Mouse (Mus musculus): ENCODE measurements around the gene Kcnj6. TPM values are rescaled to one million over a fixed set of nuclear protein-coding genes. Genes with fewer than 3 reads are reported as not detected.
A peak's percentile ranks its signal among the peaks of the same experiment; 100 is the strongest.

Gene Kcnj6
- polyA plus RNA-seq, 1 experiment from 2014 or later = 0.39 TPM

DNA sequence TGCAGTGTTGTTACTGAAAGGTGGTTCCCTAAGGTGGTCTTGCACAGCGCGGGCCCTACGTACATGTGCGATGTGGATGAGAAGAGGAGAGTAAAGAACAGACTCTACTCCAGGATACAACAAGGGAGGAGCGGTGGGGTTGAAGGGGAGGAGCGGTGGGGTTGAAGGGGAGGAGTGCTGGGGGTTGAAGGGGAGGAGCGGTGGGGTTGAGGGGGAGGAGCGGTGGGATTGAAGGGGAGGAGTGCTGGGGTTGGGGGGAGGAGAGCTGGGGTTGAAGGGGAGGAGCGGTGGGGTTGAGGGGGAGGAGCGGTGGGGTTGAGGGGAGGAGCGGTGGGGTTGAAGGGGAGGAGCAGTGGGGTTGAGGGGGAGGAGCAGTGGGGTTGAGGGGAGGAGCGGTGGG is 199.3 kb downstream of the Kcnj6 start:
- H3K27ac ChIP-seq = no peak overlapping the region
- no peak overlapping the region for H3K9ac ChIP-seq
- ATAC-seq (ENCODE audit: insufficient number of reproducible peaks, insufficient read depth, low FRiP score, low TSS enrichment, low read depth) = no peak
- H3K27me3 ChIP-seq = no peaks in the 10 kb centered on the region
- H3K36me3 ChIP-seq = no peaks in the 10 kb centered on the region
- no peak overlapping the region for H3K4me2 ChIP-seq
- no peaks in the 10 kb centered on the region for H3K4me1 ChIP-seq
- no peaks in the 10 kb centered on the region for H3K9me3 ChIP-seq
- H3K4me3 ChIP-seq = no peak overlapping the region
- WGBS = 87% methylated on average over 12 of the region's 12 CpGs

DNA sequence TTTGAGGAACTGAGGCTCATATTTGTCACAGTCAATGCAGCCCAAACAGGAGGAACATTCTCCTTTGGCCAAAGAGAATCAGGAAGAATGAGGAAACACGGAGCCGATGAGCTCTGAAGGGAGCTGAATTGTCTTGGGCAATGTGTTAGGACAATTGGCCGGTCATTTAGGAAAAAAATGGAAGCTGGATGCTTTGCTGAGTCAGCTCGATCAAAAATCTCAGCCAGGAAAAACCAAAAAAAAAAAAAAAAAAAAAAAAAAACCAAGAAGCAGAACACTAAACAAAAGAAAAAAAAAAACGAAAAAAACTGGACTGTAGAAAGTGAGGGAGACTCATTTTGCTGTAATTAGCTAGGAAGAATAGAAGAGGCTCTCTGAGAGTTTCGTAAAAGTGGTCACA is 200.1 kb downstream of the Kcnj6 start:
- no peaks in the 10 kb centered on the region for H3K27me3 ChIP-seq
- no peak overlapping the region for H3K27ac ChIP-seq
- H3K4me2 ChIP-seq = no peak overlapping the region
- no peaks in the 10 kb centered on the region for H3K9me3 ChIP-seq
- no peak for ATAC-seq (ENCODE audit: insufficient number of reproducible peaks, insufficient read depth, low FRiP score, low TSS enrichment, low read depth)
- H3K9ac ChIP-seq = no peak overlapping the region
- no peaks in the 10 kb centered on the region for H3K4me1 ChIP-seq
- no peaks in the 10 kb centered on the region for H3K36me3 ChIP-seq
- no peak overlapping the region for H3K4me3 ChIP-seq
- 87% methylated on average over 6 of the region's 6 CpGs for WGBS

DNA sequence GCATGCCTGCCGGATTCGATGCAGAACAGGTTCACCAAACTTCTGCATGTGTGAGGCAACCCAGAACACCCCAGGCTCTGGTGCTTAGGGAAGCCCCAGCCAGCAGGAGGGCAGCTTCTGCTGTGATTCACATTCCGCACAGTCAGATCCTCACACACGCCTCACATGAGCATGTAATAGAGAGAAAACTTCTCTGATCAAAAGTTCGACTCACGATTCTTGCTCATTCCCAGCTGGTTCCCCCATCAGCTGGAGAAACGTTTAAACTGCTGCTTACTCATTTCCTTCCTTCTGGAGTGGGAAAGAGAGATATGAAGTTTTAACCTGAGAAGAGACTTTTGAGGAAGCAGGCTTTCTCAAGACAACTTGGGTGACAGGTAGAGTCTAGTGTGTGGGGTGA is 204.5 kb downstream of the Kcnj6 start:
- Histone ChIP-seq H3K36me3 (no peaks in the 10 kb centered on the region), H3K4me1 (no peaks in the 10 kb centered on the region), H3K9me3 (no peaks in the 10 kb centered on the region), H3K4me3 (no peak overlapping the region), H3K27ac (no peak overlapping the region), H3K27me3 (peaks cover 19% of the 10 kb centered on the region), H3K4me2 (no peak overlapping the region), H3K9ac (no peak overlapping the region)
- no peak for ATAC-seq (ENCODE audit: insufficient number of reproducible peaks, insufficient read depth, low FRiP score, low TSS enrichment, low read depth)
- WGBS = 72% methylated on average over 7 of the region's 7 CpGs

DNA sequence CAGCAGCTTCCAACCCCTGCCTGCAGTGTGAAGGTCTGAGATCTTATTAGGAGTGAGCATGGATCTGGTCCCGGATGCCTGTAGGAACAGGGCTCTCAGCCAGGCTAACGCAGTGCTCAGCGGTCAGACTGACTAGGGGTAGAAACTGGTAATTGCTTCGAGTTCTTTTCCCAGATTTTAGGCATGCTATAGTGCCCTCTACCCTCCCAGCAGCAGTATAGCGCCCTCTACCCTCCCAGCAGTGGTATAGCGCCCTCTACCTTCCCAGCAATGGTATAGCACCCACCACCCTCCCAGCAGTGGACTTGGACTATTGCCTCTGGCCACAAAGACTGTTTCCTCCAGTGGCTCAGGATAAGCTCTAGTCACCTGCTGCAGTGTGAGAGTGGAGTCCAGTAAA is 207.5 kb downstream of the Kcnj6 start:
- H3K27me3 ChIP-seq = peaks cover 31% of the 10 kb centered on the region
- no peak overlapping the region for H3K9ac ChIP-seq
- H3K27ac ChIP-seq = no peak overlapping the region
- no peak for ATAC-seq (ENCODE audit: insufficient number of reproducible peaks, insufficient read depth, low FRiP score, low TSS enrichment, low read depth)
- WGBS = 27% methylated on average over 6 of the region's 6 CpGs
- no peaks in the 10 kb centered on the region for H3K36me3 ChIP-seq
- H3K4me2 ChIP-seq = no peak overlapping the region
- no peak overlapping the region for H3K4me3 ChIP-seq
- H3K9me3 ChIP-seq = no peaks in the 10 kb centered on the region
- no peaks in the 10 kb centered on the region for H3K4me1 ChIP-seq

DNA sequence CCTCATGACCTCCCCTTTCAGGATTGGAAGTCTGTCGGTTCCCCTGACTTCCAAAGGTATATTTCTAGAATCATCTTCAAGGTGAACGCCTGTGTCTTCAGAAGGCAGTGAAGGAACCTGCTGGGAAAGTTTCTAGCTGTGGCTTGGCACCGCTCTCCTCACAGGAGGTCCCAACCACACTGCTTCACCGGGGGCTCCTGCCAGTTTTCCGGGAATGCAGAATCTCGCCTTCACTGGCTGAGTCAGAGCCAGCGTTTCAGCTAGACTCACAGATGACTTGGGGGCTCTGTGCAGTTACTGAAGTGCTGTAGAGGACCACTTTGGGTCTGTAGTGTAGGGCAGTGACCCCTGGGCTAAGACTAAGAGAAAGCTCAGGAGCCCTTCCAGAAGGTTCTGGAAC is 208.8 kb downstream of the Kcnj6 start:
- H3K27ac ChIP-seq = no peak overlapping the region
- H3K4me3 ChIP-seq = no peak overlapping the region
- ATAC-seq (ENCODE audit: insufficient number of reproducible peaks, insufficient read depth, low FRiP score, low TSS enrichment, low read depth) = no peak
- no peak overlapping the region for H3K9ac ChIP-seq
- H3K36me3 ChIP-seq = no peaks in the 10 kb centered on the region
- no peaks in the 10 kb centered on the region for H3K9me3 ChIP-seq
- peaks cover 31% of the 10 kb centered on the region for H3K27me3 ChIP-seq
- H3K4me2 ChIP-seq = no peak overlapping the region
- H3K4me1 ChIP-seq = no peaks in the 10 kb centered on the region
- WGBS = 78% methylated on average over 7 of the region's 7 CpGs

DNA sequence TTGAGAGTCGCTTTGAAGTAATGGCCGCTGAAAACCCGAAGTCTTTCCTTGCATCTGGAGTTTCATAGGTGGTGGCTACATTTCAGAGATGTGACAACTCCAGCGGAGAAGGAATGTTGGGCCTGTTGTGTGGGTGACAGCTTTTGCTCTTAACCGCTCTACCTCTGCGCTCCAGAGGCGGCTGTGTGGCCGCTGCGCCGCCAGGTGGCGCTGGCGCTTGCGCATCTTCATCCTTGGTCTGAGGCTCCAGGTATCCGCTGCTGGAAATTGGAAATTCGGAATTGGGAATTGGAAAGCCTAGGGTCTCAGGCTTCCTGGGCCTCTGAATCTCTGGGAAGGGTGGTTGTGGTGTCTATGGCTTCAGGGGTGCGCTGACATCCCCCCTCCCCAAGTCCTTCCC is 209.3 kb downstream of the Kcnj6 start:
- H3K4me3 ChIP-seq = no peak overlapping the region
- H3K27ac ChIP-seq = no peak overlapping the region
- H3K36me3 ChIP-seq = no peaks in the 10 kb centered on the region
- H3K4me1 ChIP-seq = peaks cover under 1% of the 10 kb centered on the region; the same call in 1 of the 2 replicates
- H3K4me2 ChIP-seq = no peak overlapping the region
- WGBS = 4% methylated on average over 16 of the region's 16 CpGs
- H3K9ac ChIP-seq = no peak overlapping the region
- no peaks in the 10 kb centered on the region for H3K9me3 ChIP-seq
- ATAC-seq (ENCODE audit: insufficient number of reproducible peaks, insufficient read depth, low FRiP score, low TSS enrichment, low read depth) = no peak
- peaks cover 31% of the 10 kb centered on the region for H3K27me3 ChIP-seq

DNA sequence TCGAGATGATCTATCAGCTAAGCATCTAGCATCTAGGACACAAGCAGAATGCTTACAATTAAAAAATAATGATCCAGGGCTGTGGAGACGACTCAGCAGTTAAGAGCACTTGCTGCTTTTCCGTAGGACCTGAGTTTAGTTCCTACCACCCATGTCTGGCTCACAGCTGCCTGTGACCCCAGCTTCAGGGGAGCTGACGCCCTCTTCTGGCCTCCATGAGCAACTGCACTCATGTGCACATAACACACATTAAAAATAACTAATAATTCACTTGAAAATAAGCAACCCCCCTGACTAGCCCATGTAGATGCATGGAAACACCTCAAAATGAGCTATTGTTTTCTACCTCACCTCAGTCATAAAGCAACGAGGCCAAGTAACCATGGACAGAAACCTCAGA is 211.6 kb downstream of the Kcnj6 start:
- H3K4me2 ChIP-seq = no peak overlapping the region
- WGBS = 77% methylated on average over 5 of the region's 5 CpGs
- no peak for ATAC-seq (ENCODE audit: insufficient number of reproducible peaks, insufficient read depth, low FRiP score, low TSS enrichment, low read depth)
- H3K27me3 ChIP-seq = peaks cover 31% of the 10 kb centered on the region
- H3K27ac ChIP-seq = no peak overlapping the region
- peaks cover 16% of the 10 kb centered on the region for H3K4me1 ChIP-seq
- H3K36me3 ChIP-seq = no peaks in the 10 kb centered on the region
- no peak overlapping the region for H3K4me3 ChIP-seq
- no peaks in the 10 kb centered on the region for H3K9me3 ChIP-seq
- no peak overlapping the region for H3K9ac ChIP-seq

DNA sequence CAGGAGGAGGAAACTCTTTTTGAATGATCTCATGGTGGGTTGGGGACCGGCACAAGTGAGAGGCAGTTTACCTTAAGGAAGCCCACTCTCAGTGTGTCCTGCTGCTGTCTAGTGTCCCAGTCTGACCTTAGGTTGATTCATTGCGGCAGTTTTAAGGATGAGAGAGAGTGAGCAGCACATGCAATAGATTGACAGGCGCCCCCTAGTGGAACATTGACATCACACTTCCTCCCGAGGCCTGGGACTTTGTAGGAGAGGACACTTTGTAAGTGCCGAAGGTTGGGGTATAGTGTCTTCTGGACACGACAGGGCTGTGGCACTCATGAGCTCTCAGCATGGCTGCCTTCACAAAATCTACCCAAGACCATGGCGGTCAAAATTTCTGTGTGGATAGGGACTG is 213.8 kb downstream of the Kcnj6 start:
- 63% methylated on average over 7 of the region's 7 CpGs for WGBS
- Histone ChIP-seq H3K4me3 (no peak overlapping the region), H3K27me3 (peaks cover 19% of the 10 kb centered on the region; the same call in 1 of the 2 replicates), H3K9me3 (no peaks in the 10 kb centered on the region), H3K4me2 (no peak overlapping the region), H3K36me3 (no peaks in the 10 kb centered on the region), H3K4me1 (peaks cover 16% of the 10 kb centered on the region), H3K27ac (no peak overlapping the region), H3K9ac (no peak overlapping the region)
- ATAC-seq (ENCODE audit: insufficient number of reproducible peaks, insufficient read depth, low FRiP score, low TSS enrichment, low read depth) = no peak

DNA sequence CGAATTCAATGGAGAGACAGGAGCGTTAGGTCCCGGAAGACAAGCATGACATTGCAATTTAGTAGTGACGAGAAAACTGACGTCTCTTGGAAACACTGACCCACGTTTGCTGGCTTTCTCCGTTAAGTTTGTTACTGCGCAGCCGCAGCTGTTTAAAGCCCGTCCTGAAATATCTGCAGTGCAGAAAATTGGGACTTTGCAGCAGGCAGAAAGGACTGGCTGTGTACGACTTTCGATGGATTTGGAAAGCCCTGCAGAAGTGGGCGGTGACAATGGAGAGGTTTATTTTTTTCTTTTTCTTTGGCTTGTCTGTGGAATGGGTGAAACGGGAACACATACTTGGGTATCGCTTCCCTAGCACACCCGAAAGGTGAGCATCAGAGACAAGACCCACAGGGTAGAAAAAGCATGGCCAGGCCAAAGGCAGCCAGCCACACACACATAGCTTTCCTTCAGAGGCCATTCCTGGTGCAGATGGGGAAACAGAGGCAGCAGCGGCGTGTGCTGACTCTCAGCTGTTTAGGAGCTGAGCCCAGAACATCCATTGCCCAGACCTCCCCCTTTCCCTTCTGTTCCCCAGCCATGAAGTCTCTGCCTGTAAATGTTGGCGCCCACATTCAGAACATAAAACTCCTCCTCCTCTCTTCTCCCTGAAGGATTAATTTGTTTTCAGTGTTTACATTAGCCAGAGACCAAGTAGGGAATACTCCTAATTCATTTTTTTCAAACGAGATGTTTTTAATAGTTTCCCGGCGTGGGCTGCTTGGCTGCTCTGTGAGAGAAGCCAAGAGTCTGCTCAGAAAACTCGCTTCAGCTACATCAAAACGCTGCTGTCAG is 215.2 kb downstream of the Kcnj6 start:
- peaks cover 16% of the 10 kb centered on the region for H3K4me1 ChIP-seq
- H3K9ac ChIP-seq = no peak overlapping the region; the same call in 1 of the 2 replicates
- H3K4me2 ChIP-seq = peak overlapping the region; percentile 43
- H3K27ac ChIP-seq = no peak overlapping the region
- no peaks in the 10 kb centered on the region for H3K36me3 ChIP-seq
- peak overlapping the region; percentile 3 for H3K4me3 ChIP-seq
- WGBS = 55% methylated on average over 24 of the region's 24 CpGs
- H3K27me3 ChIP-seq = peaks cover 7% of the 10 kb centered on the region; the same call in 1 of the 2 replicates
- ATAC-seq (ENCODE audit: insufficient number of reproducible peaks, insufficient read depth, low FRiP score, low TSS enrichment, low read depth) = no peak
- H3K9me3 ChIP-seq = no peaks in the 10 kb centered on the region

DNA sequence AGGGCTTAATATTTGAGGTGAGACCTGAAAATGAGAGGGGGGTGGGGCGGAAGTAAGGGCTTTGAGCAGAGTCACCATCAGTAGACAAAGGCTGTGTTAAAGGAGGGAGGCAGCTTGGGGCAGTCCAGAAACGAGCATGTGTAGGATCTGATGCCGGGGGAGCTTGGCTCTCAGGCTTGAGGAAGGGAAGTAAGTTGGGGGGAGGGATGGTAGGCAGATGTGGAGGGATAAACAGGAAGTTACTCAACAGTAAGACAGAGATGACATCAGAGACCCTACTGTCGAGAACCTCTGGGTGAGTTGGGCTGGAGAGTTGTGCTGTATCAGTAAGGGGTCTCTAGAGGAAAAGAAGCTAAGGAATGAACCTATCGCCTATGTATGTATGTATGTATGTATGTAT is 223.6 kb downstream of the Kcnj6 start:
- ATAC-seq (ENCODE audit: insufficient number of reproducible peaks, insufficient read depth, low FRiP score, low TSS enrichment, low read depth) = no peak
- WGBS = 70% methylated on average over 5 of the region's 5 CpGs
- H3K36me3 ChIP-seq = no peaks in the 10 kb centered on the region

DNA sequence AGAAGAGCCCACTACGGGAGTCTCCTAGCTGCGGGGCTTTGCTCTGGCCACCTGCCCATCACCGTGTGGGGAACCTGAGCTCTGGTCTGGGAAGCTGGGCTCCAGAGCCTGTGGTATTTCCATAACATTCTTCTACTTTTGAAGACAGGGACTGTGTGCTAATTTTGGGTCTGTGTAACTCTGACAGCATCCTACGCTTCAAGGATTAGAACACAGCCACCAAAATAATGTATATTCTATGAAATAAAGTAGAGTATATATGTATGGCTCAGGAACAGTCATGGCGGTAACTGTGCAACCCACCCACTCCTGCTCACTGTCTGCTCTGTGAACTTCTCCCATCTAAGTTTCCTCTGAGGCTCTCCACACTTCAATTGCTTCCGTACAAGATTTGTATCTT is 229.9 kb downstream of the Kcnj6 start:
- Histone ChIP-seq H3K4me1 (peaks cover 8% of the 10 kb centered on the region; the same call in 1 of the 2 replicates), H3K4me2 (no peak overlapping the region), H3K27ac (no peak overlapping the region), H3K9me3 (no peaks in the 10 kb centered on the region), H3K4me3 (no peak overlapping the region), H3K9ac (no peak overlapping the region), H3K27me3 (no peaks in the 10 kb centered on the region), H3K36me3 (no peaks in the 10 kb centered on the region)
- ATAC-seq (ENCODE audit: insufficient number of reproducible peaks, insufficient read depth, low FRiP score, low TSS enrichment, low read depth) = no peak
- 77% methylated on average over 6 of the region's 6 CpGs for WGBS

More for the DNA sequence above, 223.6 kb downstream of the Kcnj6 start:
- Histone ChIP-seq H3K4me2 (no peak overlapping the region), H3K4me3 (no peak overlapping the region), H3K27ac (no peak overlapping the region), H3K4me1 (no peaks in the 10 kb centered on the region), H3K9me3 (no peaks in the 10 kb centered on the region), H3K27me3 (no peaks in the 10 kb centered on the region), H3K9ac (no peak overlapping the region)

DNA sequence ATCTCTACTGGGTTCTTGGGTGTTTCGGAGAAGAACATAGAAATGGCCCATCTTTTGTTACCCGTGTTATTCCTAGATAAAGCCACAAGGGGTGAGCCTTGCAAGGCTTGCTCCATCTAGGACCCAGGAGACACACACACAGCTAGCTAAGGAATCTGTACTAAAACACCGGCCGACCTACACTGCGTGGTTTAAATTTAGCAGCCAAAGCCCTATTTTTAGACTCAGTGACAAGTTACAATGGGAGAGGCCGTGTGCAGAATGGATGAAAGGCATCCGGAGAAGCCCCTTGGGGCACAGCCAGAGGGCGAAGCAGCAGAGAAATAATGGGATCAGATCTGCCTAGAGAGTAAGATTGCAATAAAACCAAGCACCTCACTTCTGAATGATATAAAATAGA is 232.4 kb downstream of the Kcnj6 start:
- H3K36me3 ChIP-seq = no peaks in the 10 kb centered on the region
- H3K9ac ChIP-seq = no peak overlapping the region
- H3K4me2 ChIP-seq = no peak overlapping the region
- no peaks in the 10 kb centered on the region for H3K27me3 ChIP-seq
- no peak overlapping the region for H3K4me3 ChIP-seq
- H3K4me1 ChIP-seq = peaks cover 8% of the 10 kb centered on the region; the same call in 1 of the 2 replicates
- WGBS = 22% methylated on average over 8 of the region's 8 CpGs
- ATAC-seq (ENCODE audit: insufficient number of reproducible peaks, insufficient read depth, low FRiP score, low TSS enrichment, low read depth) = no peak
- no peaks in the 10 kb centered on the region for H3K9me3 ChIP-seq
- 0 out of 2 replicates have a peak overlapping the region, but pooled peaks have one; percentile 7 for H3K27ac ChIP-seq

Measured in embryonic facial prominence, embryonic 13.5 days (tissue).